Mouse (Mus musculus) limb, embryonic 10.5 days (tissue): ENCODE results near the gene Arhgef6. TPM values are rescaled to one million over a fixed set of nuclear protein-coding genes. Genes with fewer than 3 reads are reported as not detected.

Experiments used
- DNase-seq: peaks from one replicate; pipeline ENCODE4 v3.0.0-alpha.2; 2017; ENCODE audit warnings: low spot score
- H3K27ac ChIP-seq: fragments of 300-500 bp; sonication (generic); 2 replicates; pipeline ENCODE4 v1.5.1; 2016; ENCODE audit warnings: mild to moderate bottlenecking
- H3K27me3 ChIP-seq: fragments of 300-500 bp; sonication (generic); 2 replicates; pipeline ENCODE4 v1.6.1; 2016; ENCODE audit warnings: low read depth, mild to moderate bottlenecking; ENCODE audit not compliant: poor library complexity, severe bottlenecking
- H3K36me3 ChIP-seq: fragments of 300-500 bp; sonication (generic); 2 replicates; pipeline ENCODE4 v1.6.1; 2016; ENCODE audit warnings: mild to moderate bottlenecking, moderate library complexity
- H3K4me1 ChIP-seq: fragments of 300-500 bp; sonication (generic); 2 replicates; pipeline ENCODE4 v1.6.1; 2016
- H3K4me3 ChIP-seq: fragments of 300-500 bp; sonication (generic); 2 replicates; pipeline ENCODE4 v1.5.1; 2016; ENCODE audit warnings: mild to moderate bottlenecking, moderate library complexity
- H3K9me3 ChIP-seq: fragments of 300-500 bp; sonication (generic); replicated peaks from 2 replicates; pipeline ENCODE4 v1.6.1; 2016; ENCODE audit warnings: mild to moderate bottlenecking
- WGBS: fragments of 180-500 bp; shearing (Covaris S2); methylation state at CpG from one replicate; pipeline ENCODE4 v1.1.7; 2016; 5-methylcytosine and 5-hydroxymethylcytosine counted together
- polyA plus RNA-seq: library from polyadenylated mRNA; unstranded; fragments of >200 nt; fragmentation: Nextera tagmentation; extraction: Ambion mirVana; gene quantifications from 2 replicates; pipeline ENCODE4 v1.2.1, GENCODE M21; 2016

Arhgef6 gene
- polyA plus RNA-seq, 1 experiment from 2014 or later: 1.8 TPM

DNA sequence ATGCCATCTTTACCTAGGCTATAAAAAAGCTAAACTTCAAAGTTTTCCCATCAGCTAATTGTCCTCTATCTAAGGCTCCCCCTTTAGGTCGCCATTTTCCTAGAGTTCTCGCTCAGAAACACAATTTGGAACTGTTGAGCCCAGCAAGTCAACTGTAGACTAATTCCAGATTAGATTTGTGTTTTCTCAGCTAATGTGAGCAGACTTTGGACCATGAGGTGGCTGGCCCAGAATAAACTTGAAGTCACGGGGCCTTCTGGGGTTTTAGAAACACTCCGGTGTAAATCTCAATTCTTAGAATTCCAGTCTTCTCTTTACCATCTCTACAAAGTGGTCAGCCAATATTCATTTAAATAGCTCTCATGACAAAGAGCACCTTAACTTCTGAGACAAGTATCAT, 123.0 kb downstream of the Arhgef6 start:
- Histone ChIP-seq H3K27me3 (no peaks in the 10 kb centered on the region), H3K4me3 (no peak overlapping the region), H3K27ac (no peak overlapping the region), H3K36me3 (no peaks in the 10 kb centered on the region), H3K4me1 (no peaks in the 10 kb centered on the region), H3K9me3 (no peaks in the 10 kb centered on the region)
- 91% methylated on average over 4 of the region's 4 CpGs for WGBS
- DNase-seq: no peak

DNA sequence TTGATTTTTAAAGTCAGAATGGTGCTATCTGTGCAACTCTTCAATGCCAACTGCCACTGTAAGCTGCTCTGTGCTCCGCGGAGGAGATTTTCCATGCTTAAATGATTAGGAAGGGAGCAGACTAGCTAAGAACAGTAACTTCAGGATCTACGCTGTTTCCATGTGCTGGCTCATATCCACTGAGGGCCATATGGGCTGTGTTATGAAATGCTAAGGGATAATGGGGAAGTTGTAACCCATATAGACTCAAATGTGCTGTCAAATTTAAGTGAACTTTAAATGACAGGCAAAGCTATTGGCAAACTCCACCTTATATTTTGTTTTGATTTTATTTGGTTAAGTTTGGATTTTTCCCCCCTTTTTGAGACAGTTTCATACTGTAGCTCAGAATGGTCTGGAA, 125.7 kb downstream of the Arhgef6 start:
- Histone ChIP-seq H3K4me3 (no peak overlapping the region), H3K27me3 (no peaks in the 10 kb centered on the region), H3K4me1 (no peaks in the 10 kb centered on the region), H3K9me3 (no peaks in the 10 kb centered on the region), H3K36me3 (no peaks in the 10 kb centered on the region), H3K27ac (no peak overlapping the region)
- WGBS: 85% methylated on average over 3 of the region's 3 CpGs
- DNase-seq: no peak

DNA sequence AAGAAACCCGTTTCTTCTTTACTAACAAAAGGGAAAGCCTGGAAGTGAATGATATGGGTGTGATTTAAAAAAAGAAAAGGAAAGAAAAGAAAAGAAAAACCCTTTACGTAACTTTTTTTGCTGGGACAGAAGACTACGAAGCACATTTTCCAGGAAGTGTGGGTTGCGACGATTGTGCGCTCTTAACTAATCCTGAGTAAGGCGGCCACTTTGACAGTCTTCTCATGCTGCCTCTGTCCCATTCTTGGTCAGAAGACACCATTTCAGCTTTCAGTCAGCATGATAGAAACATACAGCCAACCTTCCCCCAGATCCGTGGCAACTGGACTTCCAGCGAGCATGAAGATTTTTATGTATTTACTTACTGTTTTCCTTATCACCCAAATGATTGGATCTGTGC, 126.7 kb downstream of the Arhgef6 start, which contains the start of gene Cd40lg:
Cd40lg (plus strand) TSS at position 268 of the 400 bp plus-strand sequence.
- H3K9me3 ChIP-seq: no peaks in the 10 kb centered on the region
- H3K36me3 ChIP-seq: no peaks in the 10 kb centered on the region
- 92% methylated on average over 9 of the region's 9 CpGs for WGBS
- no peak within 1 kb of the TSS for H3K4me3 ChIP-seq
- no peak within 1 kb of the TSS for H3K27ac ChIP-seq
- H3K4me1 ChIP-seq: no peaks in the 10 kb centered on the region
- H3K27me3 ChIP-seq: no peaks in the 10 kb centered on the region
- DNase-seq: no peak

DNA sequence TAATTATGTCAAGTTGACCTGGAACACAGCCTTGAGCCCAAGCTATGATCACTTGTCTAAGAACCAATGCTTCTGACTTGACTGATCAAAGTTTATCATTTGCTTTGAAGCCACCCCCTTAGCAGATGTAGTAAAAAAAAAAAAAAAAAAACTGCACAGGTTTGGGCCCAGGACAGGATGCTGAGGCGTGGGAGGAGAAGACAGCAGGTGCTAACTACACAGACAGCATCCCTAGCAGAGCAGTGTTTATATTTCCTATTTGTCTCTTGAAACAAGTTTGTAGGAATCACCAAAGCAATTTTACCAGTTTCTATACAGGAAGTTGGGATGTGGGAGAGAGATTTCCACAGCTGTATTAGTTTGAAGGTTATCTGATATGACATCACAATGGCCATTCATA, 127.9 kb downstream of the Arhgef6 start:
- no peak overlapping the region for H3K27ac ChIP-seq
- H3K4me1 ChIP-seq: no peaks in the 10 kb centered on the region
- H3K9me3 ChIP-seq: no peaks in the 10 kb centered on the region
- no peak for DNase-seq
- H3K27me3 ChIP-seq: no peaks in the 10 kb centered on the region
- 94% methylated on average over 1 of the region's 1 CpGs for WGBS
- no peak overlapping the region for H3K4me3 ChIP-seq
- H3K36me3 ChIP-seq: no peaks in the 10 kb centered on the region

DNA sequence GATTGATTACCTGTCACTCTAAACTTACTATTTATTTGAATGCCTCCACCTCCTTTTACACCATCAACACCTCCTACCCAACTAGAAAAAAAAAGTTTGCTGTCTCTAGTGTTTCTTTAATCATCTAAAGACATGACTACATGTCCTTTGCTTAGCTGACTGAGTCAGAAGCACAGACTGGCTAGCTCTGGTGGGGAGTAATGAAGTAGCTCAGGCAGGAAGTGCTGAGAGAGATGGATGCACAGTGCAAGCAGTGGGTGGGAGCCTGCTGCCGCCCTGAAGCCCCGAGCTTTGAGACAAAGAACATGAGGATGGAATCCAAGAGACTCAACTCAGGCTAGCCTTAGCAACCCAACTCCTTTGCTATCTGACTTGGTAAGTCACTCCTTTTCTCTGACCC, 138.1 kb downstream of the Arhgef6 start:
- Histone ChIP-seq H3K27ac (no peak overlapping the region), H3K36me3 (no peaks in the 10 kb centered on the region), H3K27me3 (no peaks in the 10 kb centered on the region), H3K4me1 (no peaks in the 10 kb centered on the region), H3K9me3 (no peaks in the 10 kb centered on the region), H3K4me3 (no peak overlapping the region)
- DNase-seq: no peak
- WGBS: 77% methylated on average over 2 of the region's 2 CpGs

DNA sequence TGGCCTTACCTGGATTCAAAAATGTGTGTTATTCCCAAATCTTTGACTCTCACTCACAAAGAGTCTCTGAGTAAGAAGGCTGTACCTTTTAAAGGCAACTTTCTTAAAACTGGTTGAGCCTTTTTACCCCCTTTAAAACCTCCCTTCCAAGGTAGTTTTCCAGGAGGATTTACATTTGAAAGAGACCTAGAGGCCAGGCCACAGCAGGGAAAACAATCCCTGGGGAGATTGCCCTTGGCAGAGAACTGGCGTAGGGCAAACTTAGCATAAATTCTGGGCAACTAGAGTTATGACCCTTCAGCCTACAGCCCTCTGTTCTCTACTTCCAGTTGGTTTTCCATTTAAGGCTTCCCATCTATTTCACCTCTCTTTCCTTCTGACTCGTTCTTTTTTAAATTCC, 140.5 kb downstream of the Arhgef6 start:
- Histone ChIP-seq H3K36me3 (no peaks in the 10 kb centered on the region), H3K27me3 (no peaks in the 10 kb centered on the region), H3K27ac (no peak overlapping the region), H3K9me3 (no peaks in the 10 kb centered on the region), H3K4me1 (no peaks in the 10 kb centered on the region), H3K4me3 (no peak overlapping the region)
- no peak for DNase-seq
- WGBS: 44% methylated on average over 2 of the region's 2 CpGs

DNA sequence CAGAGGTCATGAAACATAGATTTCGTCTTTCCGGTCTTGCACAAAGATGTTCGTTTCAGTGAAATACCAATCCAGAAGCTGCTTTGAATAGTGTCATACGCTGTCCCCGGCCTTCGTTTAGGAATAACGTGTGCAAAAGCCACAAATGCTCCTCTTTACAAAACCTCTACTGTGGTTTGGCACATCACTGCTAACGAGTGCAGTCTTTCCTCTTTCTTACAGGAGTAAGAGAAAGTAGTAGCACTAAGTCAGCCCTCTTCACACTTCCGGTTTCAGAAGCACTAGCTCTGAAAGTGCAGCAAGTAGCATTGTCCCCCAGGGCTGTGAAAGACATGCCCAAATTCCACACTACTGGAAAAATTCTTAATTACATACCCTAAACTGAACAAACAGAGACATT, 142.2 kb downstream of the Arhgef6 start:
- H3K9me3 ChIP-seq: no peaks in the 10 kb centered on the region
- H3K27me3 ChIP-seq: no peaks in the 10 kb centered on the region
- 84% methylated on average over 9 of the region's 9 CpGs for WGBS

DNA sequence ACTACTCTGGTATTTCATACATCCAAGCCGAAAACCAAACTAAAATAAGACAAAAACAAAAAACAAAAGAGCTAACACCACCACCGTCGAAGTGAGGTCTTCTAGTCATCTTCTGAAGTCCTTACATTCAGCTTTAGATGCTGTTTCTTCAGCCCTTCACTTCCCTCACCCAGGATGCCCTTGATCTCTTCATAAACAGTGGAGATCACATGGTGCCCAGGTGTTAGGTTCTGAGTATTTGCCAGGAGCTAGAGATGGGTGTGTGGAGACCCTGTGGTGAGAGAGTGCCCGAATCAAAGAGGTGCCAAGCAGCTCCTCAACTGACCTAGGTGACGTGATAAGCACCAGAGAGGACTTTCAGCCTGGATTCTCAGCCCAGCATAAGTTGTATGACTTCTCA, 149.2 kb downstream of the Arhgef6 start:
- Histone ChIP-seq H3K4me1 (no peaks in the 10 kb centered on the region), H3K27me3 (no peaks in the 10 kb centered on the region), H3K9me3 (no peaks in the 10 kb centered on the region), H3K36me3 (no peaks in the 10 kb centered on the region), H3K27ac (no peak overlapping the region), H3K4me3 (no peak overlapping the region)
- 82% methylated on average over 5 of the region's 5 CpGs for WGBS
- DNase-seq: no peak

More for the DNA sequence above, 142.2 kb downstream of the Arhgef6 start:
- H3K27ac ChIP-seq: no peak overlapping the region
- no peak for DNase-seq
- no peaks in the 10 kb centered on the region for H3K36me3 ChIP-seq
- no peaks in the 10 kb centered on the region for H3K4me1 ChIP-seq
- no peak overlapping the region for H3K4me3 ChIP-seq

DNA sequence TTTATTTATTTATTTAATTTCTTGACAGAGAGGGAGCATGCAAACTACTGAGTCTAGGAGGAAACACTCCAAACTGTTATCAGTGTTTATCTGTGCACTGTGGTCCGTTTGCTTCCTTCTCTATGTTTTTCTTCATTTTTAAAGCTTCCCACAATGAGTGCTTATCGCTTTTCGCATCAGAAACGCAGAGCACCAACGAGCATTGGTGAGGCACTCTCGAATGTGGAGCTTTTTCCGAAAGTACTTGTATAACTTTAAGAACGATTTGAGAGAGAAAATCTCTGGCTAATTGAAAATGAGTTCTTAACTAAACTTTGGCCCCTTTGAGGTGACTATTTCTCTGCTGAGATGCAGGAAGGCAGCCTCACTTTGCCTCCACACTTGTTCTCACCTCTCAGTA, 151.2 kb downstream of the Arhgef6 start:
- H3K27ac ChIP-seq: no peak overlapping the region
- H3K36me3 ChIP-seq: no peaks in the 10 kb centered on the region
- H3K4me1 ChIP-seq: no peaks in the 10 kb centered on the region
- no peak overlapping the region for H3K4me3 ChIP-seq
- no peaks in the 10 kb centered on the region for H3K9me3 ChIP-seq
- 85% methylated on average over 8 of the region's 8 CpGs for WGBS
- no peak for DNase-seq
- no peaks in the 10 kb centered on the region for H3K27me3 ChIP-seq

DNA sequence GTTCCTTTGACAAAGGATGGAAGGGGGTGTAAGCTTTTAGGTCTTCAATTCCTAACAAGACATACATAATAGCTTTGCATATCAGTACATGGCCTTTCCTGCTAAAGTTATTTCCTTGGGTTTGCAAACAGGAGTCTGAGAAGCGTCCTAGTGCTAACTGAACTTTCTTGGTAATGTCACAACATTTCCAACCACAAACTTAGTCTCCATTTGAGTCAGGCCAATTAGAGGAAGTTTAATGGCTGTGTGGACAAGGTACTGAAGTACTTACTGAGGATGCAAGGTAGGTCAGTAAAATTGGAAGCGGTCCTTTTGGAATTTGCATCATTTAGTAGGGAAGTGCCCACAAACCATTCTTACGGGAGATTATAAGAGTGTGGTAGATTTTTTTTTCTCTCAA, 155.2 kb downstream of the Arhgef6 start:
- H3K4me3 ChIP-seq: no peak overlapping the region
- H3K27me3 ChIP-seq: no peaks in the 10 kb centered on the region
- H3K27ac ChIP-seq: no peak overlapping the region
- no peaks in the 10 kb centered on the region for H3K4me1 ChIP-seq
- WGBS: 90% methylated on average over 3 of the region's 3 CpGs
- H3K36me3 ChIP-seq: no peaks in the 10 kb centered on the region
- DNase-seq: no peak
- H3K9me3 ChIP-seq: no peaks in the 10 kb centered on the region

DNA sequence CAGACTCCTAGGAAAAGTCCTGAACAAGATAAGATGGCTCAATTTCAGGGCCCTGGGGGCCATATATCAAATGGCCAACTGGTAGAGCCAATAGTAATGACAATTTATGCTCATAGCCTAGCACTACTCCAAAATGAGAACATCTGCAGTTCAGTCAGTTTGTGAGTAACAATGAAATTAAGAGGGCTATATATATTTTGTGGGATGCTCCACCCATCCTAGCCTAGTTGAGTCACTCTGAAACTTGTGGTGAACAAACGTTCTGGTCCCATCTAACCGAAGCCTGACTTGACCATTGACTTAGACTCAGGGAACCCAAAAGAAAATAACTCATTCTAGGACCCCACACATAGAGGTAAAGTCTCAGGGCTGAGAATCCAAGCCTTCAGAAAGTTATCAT, 156.1 kb downstream of the Arhgef6 start:
- H3K36me3 ChIP-seq: no peaks in the 10 kb centered on the region
- no peaks in the 10 kb centered on the region for H3K27me3 ChIP-seq
- no peak for DNase-seq
- H3K4me1 ChIP-seq: no peaks in the 10 kb centered on the region
- no peaks in the 10 kb centered on the region for H3K9me3 ChIP-seq
- no peak overlapping the region for H3K4me3 ChIP-seq
- H3K27ac ChIP-seq: no peak overlapping the region
- 81% methylated on average over 2 of the region's 2 CpGs for WGBS

Other genes starting within 250 kb of the Arhgef6 start
- not detected in 2 replicates for gene Cd40lg, start 126.6 kb downstream of the Arhgef6 start, polyA plus RNA-seq
- 142 and 176 TPM in 2 replicates for gene Rbmx, start 54.3 kb upstream of the Arhgef6 start, polyA plus RNA-seq
- gene Gm364, start 70.4 kb upstream of the Arhgef6 start, polyA plus RNA-seq: 0.09 TPM in 1 of 2 replicates, not detected in the other
- not detected in 2 replicates for gene Gpr101, start 165.0 kb upstream of the Arhgef6 start, polyA plus RNA-seq